Mouse (Mus musculus): ENCODE measurements at regions not wholly inside any gene's neighbourhood (a gene's known extent, or its start where the extent isn't known, plus 50 kb on each side); places are given as distances from the start of the nearest gene placed in this dataset.

DNA sequence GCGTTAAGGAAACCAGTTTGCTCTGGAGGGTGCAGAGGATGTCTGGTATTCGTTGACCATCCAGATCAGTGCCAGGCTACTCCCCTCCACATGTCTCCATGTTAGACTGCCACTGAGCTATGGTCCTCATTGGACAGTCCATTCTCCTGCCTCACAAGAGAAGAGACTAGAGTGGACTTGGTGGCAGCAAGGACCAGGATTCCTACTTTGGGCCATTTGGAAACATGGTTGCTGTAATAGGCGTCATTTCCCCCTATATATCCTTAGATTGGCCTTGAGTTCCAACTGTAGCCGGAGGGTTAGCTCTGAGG lies 72.6 kb downstream of the Rpusd4 start:
- no peak overlapping the region for H3K9ac ChIP-seq
- 81% methylated on average over 4 of the region's 4 CpGs for WGBS
- H3K36me3 ChIP-seq, result no peaks in the 10 kb centered on the region
- peaks cover 35% of the 10 kb centered on the region for H3K4me1 ChIP-seq
- no peaks in the 10 kb centered on the region for H3K9me3 ChIP-seq
- no peak for ATAC-seq (ENCODE audit: insufficient read depth, low FRiP score, low read depth)
- H3K27me3 ChIP-seq (replicated peaks), result no peaks in the 10 kb centered on the region
- H3K4me3 ChIP-seq (replicated peaks), result no peak overlapping the region
- H3K4me2 ChIP-seq, result no peak overlapping the region
- H3K27ac ChIP-seq, result no peak overlapping the region

DNA sequence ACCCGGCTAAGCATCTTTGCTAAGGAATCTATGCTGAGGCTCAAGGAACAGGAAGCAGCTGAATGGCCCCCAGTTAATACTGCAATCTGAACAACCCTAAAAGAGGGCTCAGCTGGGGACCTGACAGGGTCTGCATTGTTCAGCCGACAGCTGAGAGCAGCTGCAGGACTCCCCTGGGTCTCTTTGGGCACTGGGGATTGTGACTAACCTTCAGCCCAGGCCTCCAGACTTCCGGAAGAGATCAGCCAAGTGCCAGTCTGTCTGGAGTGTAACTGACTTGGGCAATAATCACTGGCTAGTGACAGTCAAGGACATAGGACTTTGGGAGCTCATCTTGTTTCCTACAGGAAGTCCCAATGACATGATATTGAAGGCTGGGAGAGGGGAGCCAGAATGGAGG lies 73.1 kb downstream of the Rpusd4 start:
- Histone ChIP-seq H3K27ac (no peak overlapping the region), H3K9me3 (no peaks in the 10 kb centered on the region), H3K4me3 (replicated peaks) (no peak overlapping the region), H3K4me2 (no peak overlapping the region), H3K4me1 (peaks cover 29% of the 10 kb centered on the region), H3K36me3 (no peaks in the 10 kb centered on the region), H3K27me3 (replicated peaks) (no peaks in the 10 kb centered on the region), H3K9ac (no peak overlapping the region)
- no peak for ATAC-seq (ENCODE audit: insufficient read depth, low FRiP score, low read depth)
- 40% methylated on average over 3 of the region's 3 CpGs for WGBS

DNA sequence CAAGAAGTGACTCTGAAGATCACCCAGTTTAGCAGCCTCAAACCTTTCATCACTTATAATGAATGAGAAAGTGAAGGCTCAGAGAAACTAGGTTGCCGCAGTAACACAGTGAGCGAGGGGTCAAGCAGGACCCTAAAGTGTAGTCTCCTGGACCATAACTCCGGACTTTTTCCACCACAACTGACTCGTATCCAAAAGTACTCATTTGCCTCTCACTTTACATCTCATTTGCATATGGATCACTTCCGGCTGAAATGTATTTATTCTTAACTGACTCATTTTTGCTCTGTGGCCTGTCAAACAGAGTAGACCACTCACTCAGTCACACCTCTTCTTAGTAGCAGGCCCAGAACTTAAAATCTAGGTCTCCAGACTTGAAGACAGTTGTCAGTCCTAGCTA lies 73.7 kb downstream of the Rpusd4 start:
- no peak for ATAC-seq (ENCODE audit: insufficient read depth, low FRiP score, low read depth)

GRCm38 (mm10) chr9:35342436-35342835 lies 74.8 kb downstream of the Rpusd4 start:
- H3K27ac ChIP-seq, result peak overlapping the region; percentile 61
- WGBS, result 46% methylated on average over 2 of the region's 2 CpGs
- H3K4me1 ChIP-seq, result peaks cover 23% of the 10 kb centered on the region
- ATAC-seq (ENCODE audit: insufficient read depth, low FRiP score, low read depth), result peak; percentile 64; the same call in 1 of the 2 replicates
- no peaks in the 10 kb centered on the region for H3K27me3 ChIP-seq (replicated peaks)
- no peaks in the 10 kb centered on the region for H3K36me3 ChIP-seq
- no peak overlapping the region for H3K4me3 ChIP-seq (replicated peaks)
- no peak overlapping the region for H3K9ac ChIP-seq
- H3K9me3 ChIP-seq, result no peaks in the 10 kb centered on the region
- H3K4me2 ChIP-seq, result no peak overlapping the region; the same call in 1 of the 2 replicates

More for the DNA sequence above, 73.7 kb downstream of the Rpusd4 start:
- H3K9me3 ChIP-seq, result no peaks in the 10 kb centered on the region
- no peak overlapping the region for H3K4me3 ChIP-seq (replicated peaks)
- 87% methylated on average over 5 of the region's 5 CpGs for WGBS
- no peaks in the 10 kb centered on the region for H3K27me3 ChIP-seq (replicated peaks)
- H3K4me1 ChIP-seq, result peaks cover 25% of the 10 kb centered on the region
- no peak overlapping the region for H3K9ac ChIP-seq
- H3K4me2 ChIP-seq, result no peak overlapping the region
- peak overlapping the region; percentile 61; the same call in 1 of the 2 replicates for H3K27ac ChIP-seq
- no peaks in the 10 kb centered on the region for H3K36me3 ChIP-seq

DNA sequence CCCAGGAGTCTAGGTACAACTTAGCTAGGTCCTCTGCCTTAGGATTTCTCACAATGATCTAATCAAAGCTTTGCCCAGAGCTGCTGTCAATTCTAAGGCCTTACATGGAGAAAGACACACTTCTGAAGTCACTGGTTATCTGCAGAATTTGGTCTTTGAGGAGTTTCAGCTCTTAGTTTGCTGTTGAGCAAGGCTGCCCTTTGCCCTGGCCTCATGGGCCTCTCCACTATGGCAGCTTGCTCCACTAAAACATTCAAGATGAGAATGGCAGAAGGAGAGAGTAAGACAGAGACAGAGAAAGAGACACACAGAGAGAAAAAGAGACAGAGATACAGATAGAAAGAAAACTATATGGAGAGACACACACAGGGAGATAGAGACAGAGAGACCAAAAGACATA lies 75.7 kb downstream of the Rpusd4 start:
- Histone ChIP-seq H3K27me3 (replicated peaks) (no peaks in the 10 kb centered on the region), H3K36me3 (no peaks in the 10 kb centered on the region), H3K27ac (no peak overlapping the region), H3K9ac (no peak overlapping the region), H3K4me2 (no peak overlapping the region), H3K4me3 (replicated peaks) (no peak overlapping the region), H3K9me3 (no peaks in the 10 kb centered on the region), H3K4me1 (peaks cover 23% of the 10 kb centered on the region)
- no peak for ATAC-seq (ENCODE audit: insufficient read depth, low FRiP score, low read depth)

DNA sequence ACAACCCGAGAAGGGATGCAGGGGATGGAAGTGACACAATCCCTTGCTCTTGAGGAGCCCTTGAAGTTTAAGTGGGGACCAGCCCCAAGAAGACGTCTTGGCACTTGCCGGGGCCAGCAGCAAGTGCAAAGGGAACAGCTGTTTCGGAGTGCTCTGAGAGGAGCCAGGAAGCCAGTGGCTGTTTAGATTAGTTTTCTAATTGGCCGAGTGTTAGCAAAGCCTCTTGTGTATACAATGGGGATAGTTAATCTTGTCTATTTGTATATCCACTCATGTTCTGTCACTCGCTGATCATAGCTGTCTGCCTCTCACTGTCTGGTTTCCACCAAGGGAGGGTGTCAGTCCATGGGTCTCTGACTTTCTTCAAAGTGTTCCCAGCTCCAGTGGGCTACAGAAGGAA lies 76.6 kb upstream of the Cdon start:
- H3K9me3 ChIP-seq, result no peaks in the 10 kb centered on the region
- 15% methylated on average over 6 of the region's 6 CpGs for WGBS
- no peaks in the 10 kb centered on the region for H3K36me3 ChIP-seq
- H3K27ac ChIP-seq, result no peak overlapping the region
- H3K9ac ChIP-seq, result no peak overlapping the region
- no peaks in the 10 kb centered on the region for H3K27me3 ChIP-seq (replicated peaks)
- H3K4me2 ChIP-seq, result no peak overlapping the region
- H3K4me1 ChIP-seq, result peaks cover 23% of the 10 kb centered on the region
- no peak for ATAC-seq (ENCODE audit: insufficient read depth, low FRiP score, low read depth)
- no peak overlapping the region for H3K4me3 ChIP-seq (replicated peaks)

DNA sequence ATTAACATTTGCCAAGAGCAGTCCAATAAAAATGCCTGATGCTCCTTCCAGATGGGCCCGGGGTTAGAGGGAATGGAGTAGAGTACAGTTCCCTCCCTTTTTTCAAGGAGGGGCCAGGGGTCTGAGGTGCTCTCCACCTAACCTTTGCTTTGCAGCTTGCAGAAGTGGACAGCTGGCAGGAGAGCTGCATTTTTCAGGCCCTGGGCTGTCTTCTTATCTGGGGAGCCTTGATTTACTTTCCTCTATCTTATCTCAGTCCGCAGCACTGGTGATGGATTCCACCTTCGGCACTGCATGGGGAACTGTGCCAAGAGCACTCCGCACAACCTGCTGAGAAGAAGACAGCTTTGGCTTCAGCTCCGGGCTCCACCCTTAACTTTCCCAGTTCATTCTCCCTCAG lies 74.5 kb upstream of the Cdon start:
- Histone ChIP-seq H3K9me3 (no peaks in the 10 kb centered on the region), H3K9ac (no peak overlapping the region), H3K4me3 (replicated peaks) (no peak overlapping the region), H3K27me3 (replicated peaks) (no peaks in the 10 kb centered on the region), H3K4me1 (peaks cover 17% of the 10 kb centered on the region), H3K4me2 (no peak overlapping the region), H3K36me3 (no peaks in the 10 kb centered on the region), H3K27ac (no peak overlapping the region)
- 24% methylated on average over 5 of the region's 5 CpGs for WGBS
- peak; percentile 65; the same call in 1 of the 2 replicates for ATAC-seq (ENCODE audit: insufficient read depth, low FRiP score, low read depth)

- no peak for ATAC-seq (ENCODE audit: insufficient read depth, low FRiP score, low read depth)
- Histone ChIP-seq H3K36me3 (no peaks in the 10 kb centered on the region), H3K27ac (no peak overlapping the region), H3K27me3 (replicated peaks) (no peaks in the 10 kb centered on the region), H3K4me3 (replicated peaks) (no peak overlapping the region), H3K9ac (no peak overlapping the region), H3K4me1 (peaks cover 10% of the 10 kb centered on the region), H3K9me3 (no peaks in the 10 kb centered on the region), H3K4me2 (no peak overlapping the region)
- 59% methylated on average over 2 of the region's 2 CpGs for WGBS
Observed at GRCm38 (mm10) chr9:35350046-35350552, 70.8 kb upstream of the Cdon start.

GRCm38 (mm10) chr9:35351576-35351975 lies 69.4 kb upstream of the Cdon start:
- no peaks in the 10 kb centered on the region for H3K27me3 ChIP-seq (replicated peaks)
- no peak overlapping the region for H3K9ac ChIP-seq
- no peaks in the 10 kb centered on the region for H3K36me3 ChIP-seq
- peaks cover 7% of the 10 kb centered on the region; the same call in 1 of the 2 replicates for H3K4me1 ChIP-seq
- no peak overlapping the region for H3K4me2 ChIP-seq
- no peak overlapping the region for H3K4me3 ChIP-seq (replicated peaks)
- no peaks in the 10 kb centered on the region for H3K9me3 ChIP-seq
- H3K27ac ChIP-seq, result no peak overlapping the region
- ATAC-seq (ENCODE audit: insufficient read depth, low FRiP score, low read depth), result no peak
- WGBS, result 38% methylated on average over 5 of the region's 5 CpGs

GRCm38 (mm10) chr9:35354652-35355130 lies 66.2 kb upstream of the Cdon start:
- no peaks in the 10 kb centered on the region for H3K27me3 ChIP-seq (replicated peaks)
- WGBS, result 51% methylated on average over 7 of the region's 7 CpGs
- no peak overlapping the region for H3K4me2 ChIP-seq
- H3K4me3 ChIP-seq (replicated peaks), result no peak overlapping the region
- no peak overlapping the region for H3K27ac ChIP-seq
- H3K36me3 ChIP-seq, result no peaks in the 10 kb centered on the region
- peaks cover 10% of the 10 kb centered on the region for H3K4me1 ChIP-seq
- ATAC-seq (ENCODE audit: insufficient read depth, low FRiP score, low read depth), result peak; percentile 67; the same call in 1 of the 2 replicates
- no peaks in the 10 kb centered on the region for H3K9me3 ChIP-seq
- no peak overlapping the region for H3K9ac ChIP-seq

DNA sequence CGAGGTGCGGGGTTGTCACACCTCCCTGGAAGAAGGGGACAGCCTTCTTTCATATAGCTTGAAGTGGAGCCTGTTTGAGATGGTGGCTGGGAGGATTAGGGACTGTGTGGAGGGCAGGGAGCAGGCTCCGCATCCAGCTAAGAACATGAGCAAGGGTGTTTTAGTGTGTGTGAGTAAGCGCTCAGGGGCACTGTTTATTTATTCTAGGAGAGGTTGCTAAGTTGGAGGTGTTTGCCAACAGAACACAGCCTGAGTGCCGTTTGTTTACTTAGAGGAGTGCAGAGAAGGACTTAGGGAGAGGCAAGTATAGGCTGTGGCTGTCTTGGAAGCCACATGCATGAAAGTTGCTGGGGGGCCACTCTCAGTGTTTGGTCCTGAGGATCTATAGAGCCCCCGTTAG lies 61.2 kb upstream of the Cdon start:
- peaks cover 28% of the 10 kb centered on the region for H3K4me1 ChIP-seq
- H3K36me3 ChIP-seq, result no peaks in the 10 kb centered on the region
- no peaks in the 10 kb centered on the region for H3K9me3 ChIP-seq
- H3K4me3 ChIP-seq (replicated peaks), result no peak overlapping the region
- ATAC-seq (ENCODE audit: insufficient read depth, low FRiP score, low read depth), result no peak
- no peak overlapping the region for H3K9ac ChIP-seq
- WGBS, result 33% methylated on average over 6 of the region's 6 CpGs
- H3K27me3 ChIP-seq (replicated peaks), result no peaks in the 10 kb centered on the region
- H3K27ac ChIP-seq, result peak overlapping the region; percentile 81
- H3K4me2 ChIP-seq, result no peak overlapping the region

GRCm38 (mm10) chr9:35360139-35361100 lies 60.5 kb upstream of the Cdon start:
- Histone ChIP-seq H3K4me1 (peaks cover 23% of the 10 kb centered on the region), H3K27ac (peak overlapping the region; percentile 81), H3K9ac (no peak overlapping the region), H3K36me3 (no peaks in the 10 kb centered on the region), H3K4me2 (no peak overlapping the region), H3K4me3 (replicated peaks) (no peak overlapping the region), H3K9me3 (no peaks in the 10 kb centered on the region), H3K27me3 (replicated peaks) (no peaks in the 10 kb centered on the region)
- peak; percentile 37; the same call in 1 of the 2 replicates for ATAC-seq (ENCODE audit: insufficient read depth, low FRiP score, low read depth)
- WGBS, result 31% methylated on average over 6 of the region's 6 CpGs

Data from stomach, embryonic 15.5 days (tissue).